Mouse (Mus musculus) E14TG2a.4 (cell line): ENCODE results near the gene Gpr171.

Experiments used
- H3K27me3 ChIP-seq: 2 replicates; pipeline ENCODE4 v1.6.1; 2014; ENCODE audit warnings: low read length, control low read depth; ENCODE audit not compliant: insufficient read depth
- H3K36me3 ChIP-seq: 2 replicates; pipeline ENCODE4 v1.6.1; 2014; ENCODE audit warnings: low read length, control low read depth; ENCODE audit not compliant: insufficient read depth
- H3K4me1 ChIP-seq: replicated peaks from 2 replicates; pipeline ENCODE4 v1.6.1; 2014; ENCODE audit warnings: low read depth, low read length, control low read depth
- H3K4me3 ChIP-seq: replicated peaks from 2 replicates; pipeline ENCODE4 v1.5.1; 2014; ENCODE audit warnings: mild to moderate bottlenecking, low read length
- H3K9me3 ChIP-seq: 2 replicates; pipeline ENCODE4 v1.6.1; 2014; ENCODE audit warnings: low read length, control low read depth
- CTCF ChIP-seq: conservative IDR thresholded peaks from 2 replicates; pipeline ENCODE4 v1.5.1; 2014; ENCODE audit warnings: low read length
- NANOG ChIP-seq: IDR thresholded peaks from 2 replicates; pipeline ENCODE4 v1.6.1; 2014; ENCODE audit warnings: borderline replicate concordance, low read length, mixed read lengths
- POU5F1 ChIP-seq: IDR thresholded peaks from 2 replicates; pipeline ENCODE4 v1.6.1; 2014; ENCODE audit warnings: low read length, borderline replicate concordance

Gene Gpr171

DNA sequence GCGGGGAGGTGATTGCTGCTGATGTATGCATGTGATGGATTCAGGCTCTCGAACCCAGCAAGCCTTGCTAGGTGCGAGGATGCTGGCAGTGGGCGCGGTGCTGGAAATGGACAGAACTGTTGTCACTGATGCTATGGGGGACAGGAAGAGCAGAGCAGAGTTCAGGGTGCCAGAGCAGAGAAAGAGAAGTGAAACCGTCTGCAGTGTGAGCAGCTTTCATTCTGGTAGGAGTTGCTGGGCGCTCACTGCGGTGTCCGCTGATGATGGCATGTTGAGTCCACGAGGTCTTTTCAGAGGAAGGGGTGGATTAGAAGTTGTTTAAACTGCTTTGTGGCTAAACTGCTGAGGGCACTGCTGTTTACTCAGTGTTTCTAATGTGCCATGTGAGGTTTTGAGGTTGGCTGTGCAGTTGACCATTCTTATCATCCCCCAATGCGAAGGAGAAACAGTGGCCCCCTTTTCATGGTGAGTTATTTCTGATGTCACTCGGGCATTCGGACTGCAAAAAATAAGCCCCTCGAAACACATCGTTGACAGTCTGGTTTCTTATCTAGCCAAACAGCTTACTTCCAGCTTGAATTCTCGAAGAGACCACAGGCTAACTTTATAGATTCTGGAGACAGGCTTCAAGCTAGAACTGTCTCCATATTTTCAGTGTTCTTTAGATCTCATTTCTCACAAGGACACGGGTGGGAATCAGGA, 46.6 kb downstream of the Gpr171 start:
- Histone ChIP-seq H3K4me3 (no peak overlapping the region), H3K27me3 (peaks cover 4% of the 10 kb centered on the region; the same call in 1 of the 2 replicates), H3K9me3 (no peaks in the 10 kb centered on the region), H3K4me1 (no peaks in the 10 kb centered on the region), H3K36me3 (no peaks in the 10 kb centered on the region)
- no peak for TF ChIP-seq NANOG
- no peak for TF ChIP-seq POU5F1
- TF ChIP-seq CTCF, result no peak
